Mouse (Mus musculus) liver, embryonic 14.5 days (tissue): ENCODE results near the gene Rtn4rl2. TPM values are rescaled to one million over a fixed set of nuclear protein-coding genes. Genes with fewer than 3 reads are reported as not detected.

Experiments
- ATAC-seq: fragments of 200-750 bp; cut with Nextera tagmentation; 2 replicates; pipeline ENCODE4 v1.8.0; 2017; ENCODE audit warnings: moderate number of reproducible peaks, mild to moderate bottlenecking, moderate library complexity; ENCODE audit not compliant: insufficient read depth
- DNase-seq, 3 experiments: peaks; one replicate each; pipeline ENCODE4 v3.0.0-alpha.2; 2012 to 2013; ENCODE audit warnings: low read depth in 3 of 3, low spot score in 3 of 3
- H3K27ac ChIP-seq: fragments of 300-500 bp; sonication (generic); 2 replicates; pipeline ENCODE4 v1.5.1; 2014; ENCODE audit warnings: moderate library complexity, mild to moderate bottlenecking, control low read depth, inconsistent platforms
- H3K27me3 ChIP-seq: fragments of 300-500 bp; sonication (generic); 2 replicates; pipeline ENCODE4 v1.6.1; 2014; ENCODE audit warnings: mild to moderate bottlenecking, low read length, moderate library complexity; ENCODE audit not compliant: control insufficient read depth, insufficient read depth
- H3K36me3 ChIP-seq: fragments of 300-500 bp; sonication (generic); replicated peaks from 2 replicates; pipeline ENCODE4 v1.6.1; 2014; ENCODE audit warnings: low read depth; ENCODE audit not compliant: control insufficient read depth, insufficient read depth
- H3K4me1 ChIP-seq, 2 experiments: fragments of 200-500 bp in 1 of 2; fragments of 300-500 bp in 1 of 2; sonication (generic) in 1 of 2; replicated peaks; 2 replicates each; pipeline ENCODE4 v1.6.1; 2012 to 2014; ENCODE audit warnings: antibody characterized with exemption in 1 of 2, inconsistent platforms in 1 of 2, low read length in 1 of 2; ENCODE audit not compliant: control insufficient read depth in 2 of 2, insufficient read depth in 2 of 2
- H3K4me2 ChIP-seq: fragments of 300-500 bp; sonication (generic); 2 replicates; pipeline ENCODE4 v1.6.1; 2014; ENCODE audit warnings: low read depth, mild to moderate bottlenecking, control low read depth, moderate library complexity
- H3K4me3 ChIP-seq, 2 experiments: fragments of 200-500 bp in 1 of 2; fragments of 300-500 bp in 1 of 2; sonication (generic) in 1 of 2; 2 replicates each; pipeline ENCODE4 v1.5.1; 2012 to 2014; ENCODE audit warnings: low read depth in 2 of 2, low read length in 2 of 2, mild to moderate bottlenecking in 2 of 2, control low read depth in 1 of 2, inconsistent platforms in 1 of 2, moderate library complexity in 1 of 2; ENCODE audit not compliant: insufficient read depth in 1 of 2
- H3K9ac ChIP-seq: fragments of 300-500 bp; sonication (generic); replicated peaks from 2 replicates; pipeline ENCODE4 v1.6.1; 2014; ENCODE audit warnings: mild to moderate bottlenecking, control low read depth, moderate library complexity
- H3K9me3 ChIP-seq: fragments of 300-500 bp; sonication (generic); 2 replicates; pipeline ENCODE4 v1.6.1; 2016; ENCODE audit warnings: low read length, mixed read lengths; ENCODE audit not compliant: control insufficient read depth
- CTCF ChIP-seq: IDR thresholded peaks from 2 replicates; pipeline ENCODE4 v1.5.1; 2016; ENCODE audit warnings: antibody characterized with exemption, low read depth, control low read depth
- EP300 ChIP-seq: IDR thresholded peaks from 2 replicates; pipeline ENCODE4 v1.6.1; 2016; ENCODE audit warnings: antibody characterized with exemption, low read depth
- WGBS: fragments of 180-500 bp; shearing (Covaris S2); extraction: QIAGEN DNeasy Blood & Tissue Kit; methylation state at CpG from one replicate; pipeline ENCODE4 v1.1.7; 2014; ENCODE audit not compliant: insufficient replicate concordance; 5-methylcytosine and 5-hydroxymethylcytosine counted together
- microRNA-seq: library from miRNA; unstranded; fragments of <30 nt; microRNA quantifications from one replicate; pipeline ENCODE4, GENCODE M21; 2016
- polyA plus RNA-seq, 2 experiments: library from polyadenylated mRNA; depleted of rRNA in 1 of 2; stranded (reverse) in 1 of 2; unstranded in 1 of 2; fragments of >200 nt; fragmentation: Nextera tagmentation in 1 of 2; extraction: Ambion mirVana in 1 of 2; gene quantifications; 2 replicates each; pipeline versions ENCODE4 v1.2.1 to v1.2.3; 2012 to 2014

Gene Rtn4rl2
- polyA plus RNA-seq, 2 experiments = 0.06 to 0.14 TPM

- Histone ChIP-seq H3K4me2 (peak within 1 kb of the TSS; percentile 97), H3K4me3 (peak within 1 kb of the TSS; percentile 88 to 96), H3K27me3 (peaks cover 21% of the 10 kb centered on the region), H3K9me3 (no peaks in the 10 kb centered on the region), H3K9ac (peak within 1 kb of the TSS; percentile 85), H3K4me1 (peaks cover 12 to 28% of the 10 kb centered on the region in 2 experiments), H3K27ac (peak within 1 kb of the TSS; percentile 89), H3K36me3 (peaks cover 18% of the 10 kb centered on the region)
- TF ChIP-seq EP300 (peak; percentile 36; the same call in 1 of the 2 replicates), CTCF (no peak)
- ATAC-seq (peak; percentile 83), DNase-seq (peak; percentile 87 to 91 (median 89))
- under 1% methylated on average over 34 of the region's 34 CpGs for WGBS
These were observed 59.8 kb downstream of the Rtn4rl2 start, which contains the start of gene Timm10 for GRCm38 (mm10) chr2:84826488-84827282. Gene Timm10, plus strand, starts transcription at chr2:84826997.

GRCm38 (mm10) chr2:84823237-84823636, 63.3 kb downstream of the Rtn4rl2 start:
- Histone ChIP-seq H3K4me3 (no peak overlapping the region), H3K4me2 (no peak overlapping the region), H3K4me1 (peaks cover 9 to 24% of the 10 kb centered on the region in 2 experiments), H3K36me3 (no peaks in the 10 kb centered on the region), H3K9me3 (no peaks in the 10 kb centered on the region), H3K9ac (no peak overlapping the region), H3K27me3 (peaks cover 54% of the 10 kb centered on the region), H3K27ac (no peak overlapping the region)
- ATAC-seq = no peak
- no peak for DNase-seq
- 5% methylated on average over 2 of the region's 2 CpGs for WGBS
- TF ChIP-seq CTCF (no peak), EP300 (0 out of 2 replicates have a peak, but pooled peaks have one; percentile 16)

GRCm38 (mm10) chr2:84822552-84822951, 64.0 kb downstream of the Rtn4rl2 start, which contains the start of gene Smtnl1:
Gene Smtnl1, minus strand, starts transcription at chr2:84822652.
- DNase-seq = no peak
- 35% methylated on average over 13 of the region's 13 CpGs for WGBS

More at GRCm38 (mm10) chr2:84822552-84822951, 64.0 kb downstream of the Rtn4rl2 start, which contains the start of gene Smtnl1:
- H3K27me3 ChIP-seq = peaks cover 55% of the 10 kb centered on the region
- H3K4me1 ChIP-seq = peaks cover 4 to 18% of the 10 kb centered on the region in 2 experiments
- H3K4me3 ChIP-seq = no peak within 1 kb of the TSS
- H3K4me2 ChIP-seq = no peak within 1 kb of the TSS
- no peak within 1 kb of the TSS for H3K9ac ChIP-seq
- H3K36me3 ChIP-seq = no peaks in the 10 kb centered on the region
- no peak for ATAC-seq
- H3K27ac ChIP-seq = no peak within 1 kb of the TSS
- no peaks in the 10 kb centered on the region for H3K9me3 ChIP-seq
- TF ChIP-seq CTCF = no peak
- TF ChIP-seq EP300 = no peak

Small RNAs within 50 kb of the gene (microRNA-seq; reads per million reads assigned to microRNA genes)
- gene Gm24332 = not detected

Other genes with a start within 250 kb of the Rtn4rl2 start
- 14.6 and 16.0 TPM in 2 replicates for gene Ctnnd1, start 235.9 kb downstream of the Rtn4rl2 start, polyA plus RNA-seq (2012; rRNA removed)
- gene Ctnnd1, start 235.9 kb downstream of the Rtn4rl2 start, polyA plus RNA-seq (2014; fragmentation: Nextera tagmentation; extraction: Ambion mirVana) = 8.5 and 9.8 TPM in 2 replicates
- not detected in 2 replicates for gene Btbd18, start 227.6 kb downstream of the Rtn4rl2 start, polyA plus RNA-seq (2012; rRNA removed)
- gene Btbd18, start 227.6 kb downstream of the Rtn4rl2 start, polyA plus RNA-seq (2014; fragmentation: Nextera tagmentation; extraction: Ambion mirVana) = 0.05 TPM in 1 of 2 replicates, not detected in the other
- gene Selenoh, start 215.9 kb downstream of the Rtn4rl2 start, polyA plus RNA-seq (2012; rRNA removed) = 97.8 and 135 TPM in 2 replicates
- gene Selenoh, start 215.9 kb downstream of the Rtn4rl2 start, polyA plus RNA-seq (2014; fragmentation: Nextera tagmentation; extraction: Ambion mirVana) = 115 TPM in 2 replicates
- gene Gm28635, start 208.7 kb downstream of the Rtn4rl2 start, polyA plus RNA-seq (2012; rRNA removed) = 0.01 TPM in 1 of 2 replicates, not detected in the other
- gene Gm28635, start 208.7 kb downstream of the Rtn4rl2 start, polyA plus RNA-seq (2014; fragmentation: Nextera tagmentation; extraction: Ambion mirVana) = not detected in 2 replicates
- gene Med19, start 208.3 kb downstream of the Rtn4rl2 start, polyA plus RNA-seq (2012; rRNA removed) = 9.6 and 12.3 TPM in 2 replicates
- gene Med19, start 208.3 kb downstream of the Rtn4rl2 start, polyA plus RNA-seq (2014; fragmentation: Nextera tagmentation; extraction: Ambion mirVana) = 22.4 and 23.4 TPM in 2 replicates
- 18.7 and 24.7 TPM in 2 replicates for gene Tmx2, start 207.6 kb downstream of the Rtn4rl2 start, polyA plus RNA-seq (2012; rRNA removed)
- 66.3 and 70.9 TPM in 2 replicates for gene Tmx2, start 207.6 kb downstream of the Rtn4rl2 start, polyA plus RNA-seq (2014; fragmentation: Nextera tagmentation; extraction: Ambion mirVana)
- 17.2 and 17.4 TPM in 2 replicates for gene Zdhhc5, start 171.5 kb downstream of the Rtn4rl2 start, polyA plus RNA-seq (2012; rRNA removed)
- 18.8 and 20.1 TPM in 2 replicates for gene Zdhhc5, start 171.5 kb downstream of the Rtn4rl2 start, polyA plus RNA-seq (2014; fragmentation: Nextera tagmentation; extraction: Ambion mirVana)
- 22.1 and 27.5 TPM in 2 replicates for gene Clp1, start 159.4 kb downstream of the Rtn4rl2 start, polyA plus RNA-seq (2012; rRNA removed)
- 50.9 and 54.6 TPM in 2 replicates for gene Clp1, start 159.4 kb downstream of the Rtn4rl2 start, polyA plus RNA-seq (2014; fragmentation: Nextera tagmentation; extraction: Ambion mirVana)
- gene Ypel4, start 152.7 kb downstream of the Rtn4rl2 start, polyA plus RNA-seq (2012; rRNA removed) = 122 and 145 TPM in 2 replicates
- gene Ypel4, start 152.7 kb downstream of the Rtn4rl2 start, polyA plus RNA-seq (2014; fragmentation: Nextera tagmentation; extraction: Ambion mirVana) = 53.4 and 58.1 TPM in 2 replicates
- 1.1 and 1.8 TPM in 2 replicates for gene Gm19426, start 143.1 kb downstream of the Rtn4rl2 start, polyA plus RNA-seq (2012; rRNA removed)
- 0.98 and 1.1 TPM in 2 replicates for gene Gm19426, start 143.1 kb downstream of the Rtn4rl2 start, polyA plus RNA-seq (2014; fragmentation: Nextera tagmentation; extraction: Ambion mirVana)
- gene Serping1, start 111.3 kb downstream of the Rtn4rl2 start, polyA plus RNA-seq (2012; rRNA removed) = 32.4 and 35.4 TPM in 2 replicates
- gene Serping1, start 111.3 kb downstream of the Rtn4rl2 start, polyA plus RNA-seq (2014; fragmentation: Nextera tagmentation; extraction: Ambion mirVana) = 45.4 and 61.5 TPM in 2 replicates
- 243 and 304 TPM in 2 replicates for gene Ube2l6, start 87.9 kb downstream of the Rtn4rl2 start, polyA plus RNA-seq (2012; rRNA removed)
- 469 and 479 TPM in 2 replicates for gene Ube2l6, start 87.9 kb downstream of the Rtn4rl2 start, polyA plus RNA-seq (2014; fragmentation: Nextera tagmentation; extraction: Ambion mirVana)
- gene Smtnl1, start 64.1 kb downstream of the Rtn4rl2 start, polyA plus RNA-seq (2012; rRNA removed) = 0.09 and 0.38 TPM in 2 replicates
- 0.23 and 0.25 TPM in 2 replicates for gene Smtnl1, start 64.1 kb downstream of the Rtn4rl2 start, polyA plus RNA-seq (2014; fragmentation: Nextera tagmentation; extraction: Ambion mirVana)
- 39.8 and 46.6 TPM in 2 replicates for gene Timm10, start 59.7 kb downstream of the Rtn4rl2 start, polyA plus RNA-seq (2012; rRNA removed)
- 40.6 and 41.5 TPM in 2 replicates for gene Timm10, start 59.7 kb downstream of the Rtn4rl2 start, polyA plus RNA-seq (2014; fragmentation: Nextera tagmentation; extraction: Ambion mirVana)
- gene Slc43a1, start 47.9 kb downstream of the Rtn4rl2 start, polyA plus RNA-seq (2012; rRNA removed) = 144 and 151 TPM in 2 replicates
- 174 and 198 TPM in 2 replicates for gene Slc43a1, start 47.9 kb downstream of the Rtn4rl2 start, polyA plus RNA-seq (2014; fragmentation: Nextera tagmentation; extraction: Ambion mirVana)
- 158 and 159 TPM in 2 replicates for gene Slc43a3, start 49.9 kb upstream of the Rtn4rl2 start, polyA plus RNA-seq (2012; rRNA removed)
- gene Slc43a3, start 49.9 kb upstream of the Rtn4rl2 start, polyA plus RNA-seq (2014; fragmentation: Nextera tagmentation; extraction: Ambion mirVana) = 113 and 124 TPM in 2 replicates
- 33.3 and 62.4 TPM in 2 replicates for gene Prg2, start 93.8 kb upstream of the Rtn4rl2 start, polyA plus RNA-seq (2012; rRNA removed)
- 17.9 and 21.8 TPM in 2 replicates for gene Prg2, start 93.8 kb upstream of the Rtn4rl2 start, polyA plus RNA-seq (2014; fragmentation: Nextera tagmentation; extraction: Ambion mirVana)
- gene Prg3, start 101.5 kb upstream of the Rtn4rl2 start, polyA plus RNA-seq (2012; rRNA removed) = 2.6 and 4.4 TPM in 2 replicates
- gene Prg3, start 101.5 kb upstream of the Rtn4rl2 start, polyA plus RNA-seq (2014; fragmentation: Nextera tagmentation; extraction: Ambion mirVana) = 2.1 and 3.4 TPM in 2 replicates
- gene Ssrp1, start 150.5 kb upstream of the Rtn4rl2 start, polyA plus RNA-seq (2012; rRNA removed) = 82.2 and 115 TPM in 2 replicates
- gene Ssrp1, start 150.5 kb upstream of the Rtn4rl2 start, polyA plus RNA-seq (2014; fragmentation: Nextera tagmentation; extraction: Ambion mirVana) = 160 and 183 TPM in 2 replicates
- 0.12 and 0.22 TPM in 2 replicates for gene P2rx3, start 150.8 kb upstream of the Rtn4rl2 start, polyA plus RNA-seq (2012; rRNA removed)
- gene P2rx3, start 150.8 kb upstream of the Rtn4rl2 start, polyA plus RNA-seq (2014; fragmentation: Nextera tagmentation; extraction: Ambion mirVana) = 0.08 and 0.17 TPM in 2 replicates
- gene Tnks1bp1, start 161.3 kb upstream of the Rtn4rl2 start, polyA plus RNA-seq (2012; rRNA removed) = 3.9 and 4.4 TPM in 2 replicates
- gene Tnks1bp1, start 161.3 kb upstream of the Rtn4rl2 start, polyA plus RNA-seq (2014; fragmentation: Nextera tagmentation; extraction: Ambion mirVana) = 0.75 and 1.0 TPM in 2 replicates
- 0.63 and 0.76 TPM in 2 replicates for gene Aplnr, start 249.5 kb upstream of the Rtn4rl2 start, polyA plus RNA-seq (2012; rRNA removed)
- 0.88 and 1.3 TPM in 2 replicates for gene Aplnr, start 249.5 kb upstream of the Rtn4rl2 start, polyA plus RNA-seq (2014; fragmentation: Nextera tagmentation; extraction: Ambion mirVana)